Mouse (Mus musculus) heart, postnatal 0 days (tissue): Measurements from ENCODE around the gene Myrip.

Source experiments
- CTCF ChIP-seq: IDR thresholded peaks from 2 replicates; pipeline ENCODE4 v1.5.1; 2016; ENCODE audit warnings: antibody characterized with exemption, control low read depth, low read depth
- EP300 ChIP-seq: IDR thresholded peaks from 2 replicates; pipeline ENCODE4 v1.6.1; 2016; ENCODE audit warnings: antibody characterized with exemption, low read depth

GRCm38 (mm10) chr9:120288011-120288410 is 13.3 kb upstream of the Myrip start:
- TF ChIP-seq CTCF (no peak), EP300 (no peak)
